Mouse (Mus musculus): ENCODE data around the gene Btbd16. TPM values are rescaled to one million over a fixed set of nuclear protein-coding genes. Genes with fewer than 3 reads are reported as not detected.

Btbd16 gene
- total RNA-seq (2017) = 1.9 and 3.1 TPM in 2 replicates

DNA sequence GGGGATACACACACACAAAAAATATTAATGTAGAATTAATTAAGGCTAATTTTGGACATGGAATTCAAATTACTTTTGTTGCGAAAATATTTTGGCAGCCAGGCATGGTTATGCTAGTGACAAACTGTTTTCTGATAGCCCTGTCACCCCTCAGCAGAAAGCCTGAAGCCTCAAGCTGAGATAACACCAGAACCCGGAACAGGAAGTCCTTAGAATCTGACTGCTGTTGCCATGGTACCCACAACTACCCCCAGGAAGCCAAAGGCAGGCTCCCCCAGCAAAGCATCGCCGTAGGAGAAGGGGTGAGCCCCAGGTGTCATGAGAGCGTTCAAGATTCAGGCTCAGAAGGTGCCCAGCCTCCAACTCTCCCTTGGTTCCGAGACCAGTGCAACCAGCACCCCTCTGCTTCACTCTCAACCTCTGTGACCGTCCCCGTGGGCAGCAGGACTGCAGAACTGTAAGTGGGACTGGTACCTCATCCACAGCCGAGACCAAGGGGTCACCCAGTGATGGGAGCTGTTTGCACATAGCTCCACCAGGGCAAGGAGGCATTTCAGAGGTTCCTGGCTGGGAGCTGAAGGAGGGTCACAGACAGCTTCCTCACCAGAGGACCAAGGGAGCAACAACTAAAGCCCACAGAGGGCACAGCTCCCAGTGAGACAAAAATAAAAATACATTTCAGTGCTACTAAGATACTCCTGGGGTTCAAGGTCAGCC is at the start of gene Btbd16:
Gene Btbd16 (plus strand): TSS at position 156 of the 717 bp plus-strand sequence.
- ATAC-seq (replicated peaks in 1 of 2; ENCODE audit: insufficient read depth in 1 of 2, low FRiP score in 2 of 2, low TSS enrichment in 1 of 2, low read depth in 1 of 2, poor library complexity in 2 of 2, severe bottlenecking in 2 of 2) = peak; percentile 46 to 47; a peak in 2 of 4 replicates

DNA sequence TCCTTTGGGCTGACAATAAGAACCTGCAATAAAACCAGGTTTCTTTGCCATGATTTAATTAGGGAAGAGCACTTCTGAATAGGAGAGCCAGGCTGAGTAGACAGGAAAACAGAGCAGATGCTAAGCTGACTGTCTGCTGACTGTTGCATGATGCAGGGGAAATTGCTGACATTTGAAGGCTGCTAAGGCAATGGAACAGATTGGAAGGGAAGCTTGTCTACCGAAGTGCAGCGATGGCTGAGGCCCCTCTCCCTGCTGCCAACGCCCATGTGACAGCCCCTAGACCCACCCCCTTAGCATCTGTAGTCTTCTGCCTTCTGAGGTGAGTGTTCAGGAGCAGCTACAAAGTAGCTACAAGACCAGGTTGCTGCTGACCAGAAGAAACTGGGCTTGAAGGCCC is 47.7 kb upstream of the Btbd16 start:
- ATAC-seq (replicated peaks in 1 of 2; ENCODE audit: insufficient read depth in 1 of 2, low FRiP score in 2 of 2, low TSS enrichment in 1 of 2, low read depth in 1 of 2, poor library complexity in 2 of 2, severe bottlenecking in 2 of 2) = no peak

DNA sequence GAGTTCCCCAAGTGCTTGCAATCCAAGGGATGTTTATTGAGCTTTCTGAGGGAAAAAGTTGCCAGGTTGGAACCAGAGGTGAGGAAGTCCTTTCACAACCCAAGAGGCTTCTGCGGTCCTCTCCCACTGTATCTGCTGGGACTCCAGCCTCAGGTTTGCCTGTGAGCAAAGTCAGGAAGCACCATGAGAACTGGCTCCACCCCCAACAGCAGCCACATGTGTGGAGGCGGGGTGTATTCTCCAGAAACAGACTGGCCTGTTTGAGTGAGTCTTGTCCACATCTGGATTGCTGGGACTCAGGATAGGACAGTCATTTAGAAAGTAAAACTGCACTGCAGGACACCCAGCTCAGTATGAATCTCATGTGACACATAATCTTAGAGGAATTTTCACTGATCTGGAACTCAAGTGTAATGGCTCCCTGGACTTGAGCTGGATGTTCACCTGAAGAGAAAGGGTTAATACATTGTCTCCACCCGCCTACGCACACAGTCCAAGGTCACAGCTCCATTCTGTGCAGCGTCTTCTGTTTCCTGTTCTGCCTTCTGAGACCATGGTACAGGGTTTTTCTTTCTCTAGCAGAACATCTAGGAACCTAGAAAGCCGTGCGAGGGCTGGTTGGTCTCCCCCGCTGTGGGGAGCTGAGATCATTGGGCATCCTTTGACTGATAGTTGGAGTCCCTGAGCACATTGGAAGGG is 47.0 kb upstream of the Btbd16 start:
- ATAC-seq (replicated peaks in 1 of 2; ENCODE audit: insufficient read depth in 1 of 2, low FRiP score in 2 of 2, low TSS enrichment in 1 of 2, low read depth in 1 of 2, poor library complexity in 2 of 2, severe bottlenecking in 2 of 2) = 0 out of 4 replicates have a peak, but pooled peaks of 1 of the 2 experiments have one; percentile 12

DNA sequence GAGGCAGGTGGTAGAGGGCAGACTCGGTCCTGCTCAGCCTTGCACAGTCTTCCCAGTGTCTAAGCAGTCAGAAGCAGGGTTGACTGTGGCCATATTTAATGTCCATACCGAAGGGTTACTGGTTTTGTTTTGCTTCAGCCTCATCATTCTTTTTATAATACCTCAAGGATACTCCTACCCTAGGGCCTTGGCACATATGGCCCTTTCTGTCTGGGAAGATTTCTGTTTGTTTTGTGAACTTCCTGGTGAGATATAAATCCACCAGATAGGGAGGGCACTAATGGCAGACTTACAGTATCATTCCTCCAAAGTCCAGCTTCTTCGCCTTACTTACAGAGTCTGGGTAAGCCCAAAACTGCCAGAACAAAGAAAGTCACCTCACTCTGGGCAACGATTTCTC is 46.3 kb upstream of the Btbd16 start:
- no peak for ATAC-seq (replicated peaks in 1 of 2; ENCODE audit: insufficient read depth in 1 of 2, low FRiP score in 2 of 2, low TSS enrichment in 1 of 2, low read depth in 1 of 2, poor library complexity in 2 of 2, severe bottlenecking in 2 of 2)

DNA sequence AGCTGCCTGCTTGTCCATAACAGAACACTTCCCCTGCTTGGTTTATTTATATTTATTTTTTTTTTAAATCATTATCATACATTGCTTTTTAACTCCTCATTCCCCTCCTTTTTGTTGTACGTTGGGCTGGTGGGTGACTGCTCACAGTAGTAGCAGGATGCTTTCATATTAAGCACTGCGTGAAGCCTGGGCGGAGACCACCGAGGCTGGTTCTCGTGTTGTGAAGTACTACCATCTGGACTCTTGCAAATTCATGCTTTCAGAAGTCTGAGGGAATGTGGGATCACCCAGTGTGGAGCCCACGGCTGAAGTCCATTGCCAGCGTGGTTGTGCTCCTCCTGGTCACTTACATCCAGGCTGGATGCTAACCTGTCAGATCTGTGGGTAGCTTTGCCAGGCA is 42.1 kb upstream of the Btbd16 start:
- ATAC-seq (replicated peaks in 1 of 2; ENCODE audit: insufficient read depth in 1 of 2, low FRiP score in 2 of 2, low TSS enrichment in 1 of 2, low read depth in 1 of 2, poor library complexity in 2 of 2, severe bottlenecking in 2 of 2) = no peak

DNA sequence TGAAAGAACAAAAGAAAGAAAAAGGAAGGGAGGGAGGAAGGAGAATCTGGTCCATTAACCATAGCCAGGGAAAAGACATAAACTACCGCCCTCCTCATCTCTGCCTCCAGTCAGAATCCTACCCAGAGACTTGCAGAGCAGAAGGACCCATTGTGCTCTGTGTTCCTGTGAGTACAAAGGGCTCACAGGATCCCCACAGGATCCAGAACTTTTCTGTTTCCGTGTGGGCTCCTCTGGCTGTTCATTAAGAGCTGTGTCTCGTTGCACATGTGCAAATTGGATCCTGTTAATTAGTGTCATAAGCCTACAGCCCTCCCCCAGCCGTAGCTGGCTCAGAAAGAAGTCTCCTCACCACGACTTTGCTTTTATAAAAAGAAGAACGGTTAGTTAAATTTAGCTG is 41.0 kb upstream of the Btbd16 start:
- no peak for ATAC-seq (replicated peaks in 1 of 2; ENCODE audit: insufficient read depth in 1 of 2, low FRiP score in 2 of 2, low TSS enrichment in 1 of 2, low read depth in 1 of 2, poor library complexity in 2 of 2, severe bottlenecking in 2 of 2)

DNA sequence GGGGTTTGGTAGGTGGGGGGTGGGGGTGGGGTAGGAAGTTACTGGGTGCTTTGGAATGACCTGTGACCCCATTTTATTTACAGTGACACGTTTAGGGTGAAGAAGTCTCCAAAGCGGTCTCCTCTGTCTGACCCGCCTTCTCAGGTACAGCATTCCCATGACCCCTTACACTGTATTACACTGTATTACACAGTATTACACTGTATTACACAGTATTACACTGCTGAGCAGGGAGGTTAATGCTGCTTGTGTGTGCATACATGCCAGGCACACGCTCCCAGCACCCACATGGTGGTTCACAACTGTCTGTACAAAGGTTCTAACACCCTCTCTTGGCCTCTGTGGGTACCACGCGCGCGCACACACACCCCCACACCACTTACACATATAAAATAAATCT is 40.4 kb upstream of the Btbd16 start:
- ATAC-seq (replicated peaks in 1 of 2; ENCODE audit: insufficient read depth in 1 of 2, low FRiP score in 2 of 2, low TSS enrichment in 1 of 2, low read depth in 1 of 2, poor library complexity in 2 of 2, severe bottlenecking in 2 of 2) = no peak

DNA sequence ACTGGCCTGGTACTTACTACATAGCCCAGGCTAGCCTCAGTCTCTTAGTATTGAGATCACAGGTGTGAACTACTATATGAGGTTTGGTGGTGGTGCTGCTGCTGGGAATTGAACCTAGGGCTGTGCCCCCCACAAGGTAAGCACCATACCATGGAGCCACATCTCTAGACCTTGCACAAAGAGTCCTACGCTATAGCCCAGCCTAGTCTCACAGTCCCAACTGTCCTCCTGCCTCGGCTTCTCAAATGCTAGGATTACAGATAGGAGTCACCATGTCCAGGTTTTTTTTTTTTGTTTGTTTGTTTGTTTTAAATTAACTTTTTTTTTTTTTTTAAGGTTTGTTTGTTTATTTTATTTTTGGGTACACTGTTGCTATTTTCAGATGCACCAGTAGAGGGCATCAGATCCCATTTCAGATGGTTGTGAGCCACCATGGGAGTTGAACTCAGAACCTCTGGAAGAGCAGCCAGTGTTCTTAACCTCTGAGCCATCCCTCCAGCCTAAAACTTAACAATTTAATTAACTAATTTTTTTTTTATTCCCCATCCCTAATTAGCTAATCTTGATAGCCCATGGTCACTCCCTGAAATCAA is 39.6 kb upstream of the Btbd16 start:
- ATAC-seq (replicated peaks in 1 of 2; ENCODE audit: insufficient read depth in 1 of 2, low FRiP score in 2 of 2, low TSS enrichment in 1 of 2, low read depth in 1 of 2, poor library complexity in 2 of 2, severe bottlenecking in 2 of 2) = no peak

DNA sequence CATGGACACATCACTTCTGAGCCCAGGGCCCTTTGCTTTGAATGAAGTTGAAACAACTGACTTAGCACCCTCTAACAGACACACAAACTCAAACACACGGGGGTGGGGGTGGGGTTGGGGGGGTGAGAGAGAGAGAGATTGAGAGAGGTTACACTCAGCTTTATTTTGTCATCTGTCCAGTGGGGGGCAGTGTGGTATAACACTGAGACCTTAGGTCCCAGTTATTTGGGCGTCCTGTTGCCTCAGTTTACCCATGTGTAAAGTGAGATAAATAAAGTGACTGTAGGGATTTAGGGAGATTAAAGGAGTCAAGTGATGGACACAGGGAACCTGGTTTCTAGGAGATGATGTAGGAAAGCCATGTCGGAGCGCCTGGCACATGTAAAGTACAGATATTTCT is 32.8 kb upstream of the Btbd16 start:
- ATAC-seq (replicated peaks in 1 of 2; ENCODE audit: insufficient read depth in 1 of 2, low FRiP score in 2 of 2, low TSS enrichment in 1 of 2, low read depth in 1 of 2, poor library complexity in 2 of 2, severe bottlenecking in 2 of 2) = no peak

DNA sequence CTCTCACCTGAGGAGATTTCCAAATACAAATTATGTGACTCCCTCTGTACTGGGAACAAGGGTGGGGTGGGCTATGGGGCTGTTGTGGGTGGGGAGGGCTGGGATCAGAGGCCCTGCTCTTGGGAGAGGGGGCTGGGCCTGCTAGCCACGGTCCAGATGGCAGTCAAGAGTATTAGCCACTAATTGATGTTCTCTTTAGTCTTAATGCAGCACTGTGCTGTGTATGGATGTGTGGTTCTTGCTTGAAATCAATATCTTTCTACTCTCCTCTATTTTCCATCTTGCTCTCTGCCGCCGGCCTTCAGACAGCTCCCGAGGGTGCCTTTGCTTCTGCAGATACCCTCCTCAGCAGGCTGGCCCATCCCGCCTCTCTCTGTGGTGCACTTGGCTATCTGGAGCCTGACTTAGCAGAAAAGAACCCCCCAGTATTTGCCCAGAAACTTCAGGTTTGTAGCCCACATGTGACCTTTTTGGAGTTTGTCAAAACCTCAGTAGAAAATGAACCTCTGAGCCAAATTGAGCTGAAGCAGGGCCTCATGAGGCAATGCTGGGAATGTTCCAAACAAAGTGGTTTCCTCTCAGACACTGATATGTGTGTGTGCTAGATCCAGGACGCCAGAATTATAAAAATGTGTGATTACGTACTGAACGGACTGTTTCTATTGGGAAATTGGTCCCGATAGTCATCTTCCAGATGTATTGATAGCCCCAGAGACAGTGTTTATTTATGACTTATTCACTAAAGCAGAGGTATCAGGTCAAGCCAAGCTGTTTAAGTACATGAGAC is 30.4 kb upstream of the Btbd16 start:
- no peak for ATAC-seq (replicated peaks in 1 of 2; ENCODE audit: insufficient read depth in 1 of 2, low FRiP score in 2 of 2, low TSS enrichment in 1 of 2, low read depth in 1 of 2, poor library complexity in 2 of 2, severe bottlenecking in 2 of 2)

DNA sequence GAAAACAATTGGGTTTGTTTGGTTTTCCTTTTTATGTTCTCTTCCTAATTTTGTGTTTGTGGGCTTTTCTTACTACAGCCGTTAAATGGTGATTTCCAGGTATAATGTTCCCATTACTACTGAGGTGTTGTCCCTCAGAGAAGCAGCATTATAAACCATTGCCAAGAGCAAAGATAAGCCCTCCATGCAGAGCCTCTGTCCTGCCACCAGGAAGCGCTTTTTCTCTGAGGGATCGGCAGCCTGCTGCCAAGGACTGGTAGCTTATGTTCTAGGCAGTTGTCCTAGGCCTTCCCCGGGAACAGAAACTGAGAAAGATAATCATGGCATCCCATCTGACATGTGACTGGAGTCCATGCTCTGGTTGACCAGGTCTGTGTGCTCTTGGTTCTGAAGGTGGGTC is 24.7 kb upstream of the Btbd16 start:
- no peak for ATAC-seq (replicated peaks in 1 of 2; ENCODE audit: insufficient read depth in 1 of 2, low FRiP score in 2 of 2, low TSS enrichment in 1 of 2, low read depth in 1 of 2, poor library complexity in 2 of 2, severe bottlenecking in 2 of 2)

DNA sequence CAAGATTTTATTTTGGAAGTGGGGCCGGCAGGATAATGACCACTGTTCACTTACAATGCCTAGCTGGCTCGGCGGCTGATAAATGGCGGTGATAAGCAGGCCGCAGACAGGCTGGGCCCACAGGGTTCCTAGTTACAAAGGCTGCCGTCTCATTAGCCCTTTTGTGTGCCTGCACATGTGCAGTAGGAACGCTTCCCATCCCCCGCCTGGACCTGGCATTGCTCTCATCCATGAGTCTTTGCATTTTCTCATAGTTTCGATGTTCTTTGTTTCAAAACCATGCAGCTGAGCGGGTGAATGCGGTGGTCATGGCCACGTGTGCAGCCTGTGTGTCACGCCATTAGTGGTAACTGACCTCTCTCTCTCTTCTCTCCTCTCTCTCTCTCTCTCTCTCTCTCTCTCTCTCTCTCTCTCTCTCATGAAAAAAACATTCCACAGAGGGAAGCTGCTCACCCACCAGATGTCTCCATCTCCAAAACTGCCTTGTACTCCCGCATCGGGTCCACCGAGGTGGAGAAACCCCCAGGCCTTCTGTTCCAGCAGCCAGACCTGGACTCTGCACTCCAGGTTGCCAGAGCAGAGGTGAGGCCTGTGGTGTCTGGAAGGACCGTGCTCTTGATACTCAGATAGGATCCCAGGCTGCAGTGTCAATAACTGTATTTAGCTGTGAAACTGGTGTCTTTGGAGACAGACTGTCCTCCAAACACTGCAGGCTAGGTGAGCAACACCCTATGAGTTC is 22.9 kb upstream of the Btbd16 start:
- ATAC-seq (replicated peaks in 1 of 2; ENCODE audit: insufficient read depth in 1 of 2, low FRiP score in 2 of 2, low TSS enrichment in 1 of 2, low read depth in 1 of 2, poor library complexity in 2 of 2, severe bottlenecking in 2 of 2) = no peak

DNA sequence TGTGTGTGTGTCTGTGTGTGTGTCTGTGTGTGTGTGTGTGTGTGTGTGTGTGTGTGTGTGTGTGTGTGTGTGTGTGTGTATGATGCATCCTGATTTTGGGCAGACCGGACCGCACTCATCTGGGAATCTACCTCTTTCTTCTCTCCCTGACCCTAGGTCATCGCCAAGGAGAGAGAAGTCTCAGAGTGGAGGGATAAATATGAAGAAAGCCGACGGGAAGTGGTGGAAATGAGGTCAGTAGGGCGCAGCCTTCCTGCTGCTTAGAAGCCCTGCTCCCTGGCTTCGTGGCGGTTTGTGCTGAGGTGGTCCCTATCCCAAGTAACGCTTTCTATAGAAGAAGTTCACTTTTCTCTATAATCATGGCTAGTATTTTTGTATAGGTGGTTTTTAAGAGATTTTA is 22.2 kb upstream of the Btbd16 start:
- no peak for ATAC-seq (replicated peaks in 1 of 2; ENCODE audit: insufficient read depth in 1 of 2, low FRiP score in 2 of 2, low TSS enrichment in 1 of 2, low read depth in 1 of 2, poor library complexity in 2 of 2, severe bottlenecking in 2 of 2)

DNA sequence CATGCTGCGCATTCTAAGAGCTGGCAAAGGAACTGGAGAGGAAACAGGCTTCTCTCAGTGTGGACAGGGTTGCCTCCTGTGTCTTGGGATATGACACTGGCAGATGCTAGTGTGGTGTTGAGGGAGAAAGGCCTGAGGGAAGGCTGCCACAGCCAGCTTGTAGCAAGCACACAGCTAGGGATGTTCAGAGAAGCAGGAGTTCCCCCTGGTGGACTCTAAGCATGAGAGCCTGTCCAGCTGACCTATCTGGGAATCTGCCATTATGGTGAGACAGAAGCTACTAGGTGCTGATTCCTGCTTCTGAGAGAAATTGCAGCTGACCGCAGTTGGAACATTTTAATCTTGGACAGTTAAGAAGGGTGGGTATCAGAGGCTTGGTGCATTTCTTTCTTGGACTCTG is 19.1 kb upstream of the Btbd16 start:
- no peak for ATAC-seq (replicated peaks in 1 of 2; ENCODE audit: insufficient read depth in 1 of 2, low FRiP score in 2 of 2, low TSS enrichment in 1 of 2, low read depth in 1 of 2, poor library complexity in 2 of 2, severe bottlenecking in 2 of 2)

DNA sequence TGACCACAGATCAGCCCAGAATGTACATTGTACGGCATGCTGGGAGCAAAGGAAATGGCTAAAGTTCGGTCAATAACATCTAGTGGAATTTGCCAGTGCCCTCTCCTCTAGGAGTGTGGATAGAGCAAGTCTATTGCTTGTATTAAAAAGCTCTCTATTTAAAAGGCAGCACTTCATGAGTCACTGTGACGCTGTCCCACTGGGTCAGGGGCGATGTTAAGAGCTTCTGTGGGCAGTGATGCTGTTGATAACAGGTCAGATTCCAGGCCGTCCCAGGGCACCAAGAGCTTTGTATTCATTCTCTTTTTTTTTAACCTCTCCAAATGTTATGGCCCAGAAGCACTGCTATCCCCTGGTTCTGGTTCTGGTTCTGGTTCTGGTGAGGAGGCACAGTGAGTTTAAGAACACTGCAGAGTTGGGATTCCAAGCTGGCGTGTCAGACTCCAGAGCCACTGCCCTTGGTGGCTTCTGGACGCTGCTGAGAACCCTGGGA is 17.5 kb upstream of the Btbd16 start:
- ATAC-seq (replicated peaks in 1 of 2; ENCODE audit: insufficient read depth in 1 of 2, low FRiP score in 2 of 2, low TSS enrichment in 1 of 2, low read depth in 1 of 2, poor library complexity in 2 of 2, severe bottlenecking in 2 of 2) = no peak

DNA sequence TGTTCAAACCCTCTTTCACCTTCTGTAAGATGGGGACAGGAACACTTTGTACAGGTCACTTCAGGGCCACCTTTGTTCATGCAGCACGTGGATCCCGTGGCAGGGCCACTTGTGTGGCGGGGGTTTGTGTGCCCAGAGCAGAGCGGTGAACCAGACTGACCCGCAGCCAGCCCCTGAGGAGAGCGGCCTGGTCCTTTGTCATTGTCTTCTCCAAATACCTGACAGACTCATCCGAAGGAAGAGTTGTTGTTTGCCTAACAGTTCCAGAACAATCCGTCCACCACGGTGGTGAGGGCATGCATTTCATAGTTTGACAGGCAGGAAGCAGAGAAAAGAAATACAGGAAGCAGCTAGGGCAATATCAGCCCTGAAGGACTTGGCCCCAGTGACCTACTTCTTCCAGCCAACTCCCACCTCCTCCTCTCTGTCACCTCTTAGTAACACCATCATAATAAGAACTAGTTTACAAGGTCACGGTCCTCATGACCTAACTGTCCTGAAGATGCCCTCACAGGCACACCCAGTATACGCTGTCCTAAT is 16.5 kb upstream of the Btbd16 start:
- ATAC-seq (replicated peaks in 1 of 2; ENCODE audit: insufficient read depth in 1 of 2, low FRiP score in 2 of 2, low TSS enrichment in 1 of 2, low read depth in 1 of 2, poor library complexity in 2 of 2, severe bottlenecking in 2 of 2) = peak in 1 of 2 experiments; percentile 26; a peak in 1 of 4 replicates

Measured in hematopoietic stem cell, adult 5-6 weeks (primary cell).